Mouse (Mus musculus) heart, postnatal 0 days (tissue): ENCODE measurements at regions not wholly inside any gene's neighbourhood (a gene's known extent, or its start where the extent isn't known, plus 50 kb on each side); places are given as distances from the start of the nearest gene placed in this dataset.

Experiments used
- CTCF ChIP-seq: IDR thresholded peaks from 2 replicates; pipeline ENCODE4 v1.5.1; 2016; ENCODE audit warnings: antibody characterized with exemption, control low read depth, low read depth
- EP300 ChIP-seq: IDR thresholded peaks from 2 replicates; pipeline ENCODE4 v1.6.1; 2016; ENCODE audit warnings: antibody characterized with exemption, low read depth

DNA sequence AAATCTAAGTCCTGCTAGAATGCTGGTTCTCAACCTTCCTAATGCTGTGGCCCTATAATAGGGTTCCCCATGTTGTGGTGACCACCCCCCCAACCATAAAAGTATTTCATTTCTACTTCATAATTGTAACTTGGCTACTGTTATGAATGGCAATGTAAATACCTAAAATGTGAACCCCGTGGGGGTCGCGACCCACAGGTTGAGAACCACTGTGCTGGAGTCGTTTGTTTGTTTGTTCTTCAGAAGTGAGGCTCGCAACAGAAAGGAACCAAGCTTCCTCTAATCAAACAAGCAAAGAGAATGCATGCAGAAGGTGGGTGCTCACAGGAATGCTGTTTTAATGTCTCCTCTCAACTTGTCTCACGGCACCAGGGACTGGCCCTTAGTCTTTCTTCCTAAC lies 166.4 kb upstream of the Elac2 start:
- TF ChIP-seq CTCF (no peak), EP300 (no peak)
